Mouse (Mus musculus) midbrain, embryonic 10.5 days (tissue): ENCODE measurements around the gene Cbfa2t3. TPM values are rescaled to one million over a fixed set of nuclear protein-coding genes. Genes with fewer than 3 reads are reported as not detected.

ENCODE experiments used
- DNase-seq: peaks from one replicate; pipeline ENCODE4 v3.0.0-alpha.2; 2017; ENCODE audit warnings: low spot score
- H3K27ac ChIP-seq: fragments of 300-500 bp; sonication (generic); replicated peaks from 2 replicates; pipeline ENCODE4 v1.5.1; 2016; ENCODE audit warnings: mild to moderate bottlenecking
- H3K27me3 ChIP-seq: fragments of 300-500 bp; sonication (generic); 2 replicates; pipeline ENCODE4 v1.6.1; 2016; ENCODE audit warnings: low read depth, mild to moderate bottlenecking; ENCODE audit not compliant: poor library complexity, severe bottlenecking
- H3K36me3 ChIP-seq: fragments of 300-500 bp; sonication (generic); 2 replicates; pipeline ENCODE4 v1.6.1; 2016; ENCODE audit warnings: mild to moderate bottlenecking, moderate library complexity
- H3K4me1 ChIP-seq: fragments of 300-500 bp; sonication (generic); 2 replicates; pipeline ENCODE4 v1.6.1; 2016
- H3K4me3 ChIP-seq: fragments of 300-500 bp; sonication (generic); 2 replicates; pipeline ENCODE4 v1.5.1; 2016; ENCODE audit warnings: mild to moderate bottlenecking, moderate library complexity
- H3K9me3 ChIP-seq: fragments of 300-500 bp; sonication (generic); replicated peaks from 2 replicates; pipeline ENCODE4 v1.6.1; 2016; ENCODE audit warnings: mild to moderate bottlenecking
- WGBS: fragments of 180-500 bp; shearing (Covaris S2); methylation state at CpG from one replicate; pipeline ENCODE4 v1.1.7; 2016; 5-methylcytosine and 5-hydroxymethylcytosine counted together
- polyA plus RNA-seq: library from polyadenylated mRNA; unstranded; fragments of >200 nt; fragmentation: Nextera tagmentation; extraction: Ambion mirVana; gene quantifications from 2 replicates; pipeline ENCODE4 v1.2.1, GENCODE M21; 2016

Cbfa2t3 gene
- polyA plus RNA-seq, 1 experiment from 2014 or later = 1.9 TPM

DNA sequence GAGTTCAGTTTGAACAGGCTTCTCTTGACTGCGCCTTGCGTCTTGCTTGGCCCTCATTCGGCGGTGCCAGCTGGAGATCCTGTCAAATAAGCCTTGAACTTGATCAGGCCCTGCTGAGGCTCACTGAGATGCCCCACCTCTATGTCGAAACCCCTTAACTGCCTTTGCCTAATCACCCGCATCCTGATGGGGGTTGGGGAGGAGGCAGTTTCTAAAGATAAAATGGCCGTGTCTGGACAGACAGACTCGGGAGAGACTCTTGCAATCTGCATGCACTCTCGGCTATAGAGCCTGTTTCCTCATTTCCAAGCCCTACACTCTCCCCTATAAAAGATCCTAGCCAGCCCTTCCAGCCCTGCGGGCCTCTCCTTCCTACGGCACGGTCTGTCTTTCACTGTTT is 105.7 kb downstream of the Cbfa2t3 start:
- 85% methylated on average over 12 of the region's 12 CpGs for WGBS
- no peak for DNase-seq

DNA sequence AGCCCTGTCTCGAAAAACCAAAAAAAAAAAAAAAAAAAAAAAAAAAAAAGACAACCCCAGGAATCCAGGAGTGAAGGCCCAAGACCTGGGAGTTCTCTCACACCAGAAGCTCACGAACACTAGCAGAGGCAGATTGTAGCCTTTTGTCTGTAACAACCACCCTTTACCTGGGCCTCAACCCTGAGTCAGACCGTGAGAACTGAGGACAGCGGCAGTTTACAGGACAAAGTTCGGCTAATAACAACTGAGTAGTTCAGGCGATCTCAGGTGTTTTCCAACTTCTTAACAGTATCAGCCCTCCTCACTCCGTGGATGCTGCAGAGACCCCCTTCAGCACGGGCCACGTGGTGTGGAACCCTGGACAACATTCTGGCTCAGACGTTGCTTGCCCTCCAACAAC is 112.2 kb downstream of the Cbfa2t3 start:
- no peaks in the 10 kb centered on the region for H3K36me3 ChIP-seq
- no peak overlapping the region for H3K27ac ChIP-seq
- H3K9me3 ChIP-seq = no peaks in the 10 kb centered on the region
- no peaks in the 10 kb centered on the region for H3K27me3 ChIP-seq
- peaks cover 4% of the 10 kb centered on the region; the same call in 1 of the 2 replicates for H3K4me1 ChIP-seq
- H3K4me3 ChIP-seq = no peak overlapping the region
- WGBS = 89% methylated on average over 10 of the region's 10 CpGs
- no peak for DNase-seq

More for the DNA sequence above, 105.7 kb downstream of the Cbfa2t3 start:
- H3K36me3 ChIP-seq = 0 out of 2 replicates have a peak, but pooled peaks cover 7% of the 10 kb centered on the region
- no peaks in the 10 kb centered on the region for H3K27me3 ChIP-seq
- no peaks in the 10 kb centered on the region for H3K9me3 ChIP-seq
- H3K27ac ChIP-seq = no peak overlapping the region
- no peak overlapping the region for H3K4me3 ChIP-seq
- H3K4me1 ChIP-seq = 0 out of 2 replicates have a peak, but pooled peaks cover 4% of the 10 kb centered on the region

DNA sequence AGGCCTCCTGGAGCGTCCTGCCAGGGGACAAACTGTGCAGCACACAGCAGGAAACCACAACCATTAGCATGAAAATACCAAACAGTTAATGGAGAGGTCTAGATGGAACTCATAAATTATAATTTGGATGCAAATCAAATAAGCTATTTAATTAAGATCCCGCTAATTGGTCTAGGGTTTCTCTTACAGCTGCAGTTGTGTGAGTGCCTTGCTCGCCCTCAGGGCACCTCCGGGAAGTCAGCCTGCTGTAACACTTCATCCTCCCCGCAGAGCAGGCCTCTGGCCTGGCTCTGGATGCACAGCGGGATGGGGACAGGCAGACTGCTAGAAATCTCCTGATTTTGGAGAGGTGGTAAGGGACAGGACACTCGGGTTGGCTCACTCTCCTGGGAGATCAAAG is 112.7 kb downstream of the Cbfa2t3 start:
- DNase-seq = no peak
- H3K36me3 ChIP-seq = no peaks in the 10 kb centered on the region
- peaks cover 4% of the 10 kb centered on the region; the same call in 1 of the 2 replicates for H3K4me1 ChIP-seq
- WGBS = 73% methylated on average over 7 of the region's 7 CpGs
- H3K27me3 ChIP-seq = no peaks in the 10 kb centered on the region
- no peak overlapping the region for H3K4me3 ChIP-seq
- 0 out of 2 replicates have a peak overlapping the region, but pooled peaks have one; percentile 6 for H3K27ac ChIP-seq
- H3K9me3 ChIP-seq = no peaks in the 10 kb centered on the region

DNA sequence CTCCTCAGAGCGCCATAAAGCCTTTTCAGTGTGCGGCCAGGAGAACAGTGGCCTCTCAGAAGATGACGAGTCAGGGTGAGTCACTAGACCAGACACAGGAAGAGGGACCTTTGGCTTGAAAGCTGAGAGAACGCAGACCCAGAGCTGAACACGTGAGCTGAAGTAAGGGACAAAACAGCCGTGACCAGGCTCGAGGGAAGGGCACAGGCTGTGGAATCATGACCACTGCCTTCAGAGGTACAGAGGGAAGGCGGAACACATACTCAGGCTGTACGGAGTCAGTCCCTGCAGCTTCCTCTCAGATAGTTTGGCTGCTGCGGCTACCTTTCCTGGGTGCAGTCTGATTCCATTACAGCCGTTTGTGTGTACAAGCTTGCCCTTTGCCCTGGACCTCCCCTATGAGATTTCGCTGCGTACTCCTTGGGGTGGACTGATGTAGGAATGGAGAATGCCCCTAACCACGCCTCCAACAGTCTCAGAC is 113.5 kb downstream of the Cbfa2t3 start:
- no peaks in the 10 kb centered on the region for H3K9me3 ChIP-seq
- no peak for DNase-seq
- 71% methylated on average over 14 of the region's 14 CpGs for WGBS
- no peak overlapping the region for H3K27ac ChIP-seq
- H3K36me3 ChIP-seq = no peaks in the 10 kb centered on the region
- no peak overlapping the region for H3K4me3 ChIP-seq
- no peaks in the 10 kb centered on the region for H3K27me3 ChIP-seq
- H3K4me1 ChIP-seq = peaks cover 4% of the 10 kb centered on the region; the same call in 1 of the 2 replicates

DNA sequence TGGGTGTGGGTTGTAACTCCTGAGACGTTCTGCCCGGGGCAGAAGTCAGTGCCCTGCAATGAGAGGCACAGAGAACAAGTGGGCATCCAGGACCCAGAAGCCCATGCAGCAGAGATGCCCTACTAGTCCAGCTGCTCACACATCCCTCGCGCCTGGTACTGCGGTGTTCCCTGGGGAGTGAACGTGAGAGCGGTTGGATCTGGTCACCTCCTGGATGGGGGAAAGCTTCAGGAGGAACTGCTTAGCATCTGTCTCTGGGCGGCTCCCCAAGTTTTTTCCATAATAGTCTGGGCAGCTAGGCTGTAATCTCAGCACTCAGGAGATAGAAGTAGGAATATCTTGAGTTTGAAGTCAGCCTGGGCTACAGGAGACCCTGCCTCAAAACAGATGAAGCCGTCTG is 113.9 kb downstream of the Cbfa2t3 start:
- Histone ChIP-seq H3K36me3 (no peaks in the 10 kb centered on the region), H3K4me3 (no peak overlapping the region), H3K4me1 (peaks cover 5% of the 10 kb centered on the region), H3K27me3 (no peaks in the 10 kb centered on the region), H3K9me3 (no peaks in the 10 kb centered on the region), H3K27ac (no peak overlapping the region)
- DNase-seq = no peak
- 85% methylated on average over 9 of the region's 9 CpGs for WGBS

DNA sequence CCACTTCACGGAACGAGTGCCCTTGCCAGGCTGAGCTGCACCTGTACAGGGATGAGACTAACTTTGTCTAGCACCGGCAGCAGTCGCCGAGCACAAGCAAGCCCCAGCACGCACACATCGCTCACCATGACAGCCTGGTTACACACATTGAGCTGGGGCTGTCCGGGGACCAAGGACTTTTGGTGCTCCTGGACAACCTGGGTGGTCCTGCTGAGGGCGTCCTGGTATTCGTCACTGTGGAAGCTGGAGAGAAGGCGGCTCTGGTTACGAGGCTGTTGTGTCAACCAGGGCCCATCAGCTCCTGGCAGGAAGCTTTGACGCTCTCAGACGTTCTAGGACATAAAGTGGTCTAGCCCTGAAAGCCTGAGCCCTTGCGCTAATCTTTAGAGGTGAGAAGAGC is 118.0 kb downstream of the Cbfa2t3 start:
- no peak overlapping the region for H3K4me3 ChIP-seq
- DNase-seq = no peak

DNA sequence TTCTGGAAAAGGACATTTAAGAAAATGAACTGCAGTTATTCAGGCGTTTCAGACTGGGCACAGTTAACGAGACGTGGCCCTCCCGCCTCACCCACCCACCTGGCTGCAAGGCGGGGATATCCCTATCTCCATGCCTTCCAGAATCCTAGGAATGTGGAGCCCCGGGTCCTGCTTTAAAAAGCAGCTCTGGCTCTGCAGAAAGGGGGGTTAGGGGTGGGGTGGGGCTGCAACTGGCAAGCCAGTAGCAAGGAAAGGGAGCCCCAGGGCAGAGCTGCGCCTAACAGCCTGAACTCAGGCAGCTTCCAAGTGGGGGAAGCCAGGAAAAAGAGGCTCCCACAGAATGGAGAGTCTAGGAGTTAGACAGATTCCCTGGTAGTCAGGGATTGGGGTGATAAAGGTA is 119.7 kb downstream of the Cbfa2t3 start:
- DNase-seq = no peak
- H3K36me3 ChIP-seq = peaks cover 12% of the 10 kb centered on the region
- peaks cover 45% of the 10 kb centered on the region for H3K4me1 ChIP-seq
- H3K27me3 ChIP-seq = no peaks in the 10 kb centered on the region
- 29% methylated on average over 7 of the region's 7 CpGs for WGBS
- H3K27ac ChIP-seq = 0 out of 2 replicates have a peak overlapping the region, but pooled peaks have one; percentile 46
- H3K4me3 ChIP-seq = no peak overlapping the region
- no peaks in the 10 kb centered on the region for H3K9me3 ChIP-seq

More for the DNA sequence above, 118.0 kb downstream of the Cbfa2t3 start:
- WGBS = 79% methylated on average over 13 of the region's 15 CpGs
- Histone ChIP-seq H3K27ac (no peak overlapping the region), H3K27me3 (no peaks in the 10 kb centered on the region), H3K36me3 (no peaks in the 10 kb centered on the region), H3K4me1 (peaks cover 32% of the 10 kb centered on the region), H3K9me3 (no peaks in the 10 kb centered on the region)

DNA sequence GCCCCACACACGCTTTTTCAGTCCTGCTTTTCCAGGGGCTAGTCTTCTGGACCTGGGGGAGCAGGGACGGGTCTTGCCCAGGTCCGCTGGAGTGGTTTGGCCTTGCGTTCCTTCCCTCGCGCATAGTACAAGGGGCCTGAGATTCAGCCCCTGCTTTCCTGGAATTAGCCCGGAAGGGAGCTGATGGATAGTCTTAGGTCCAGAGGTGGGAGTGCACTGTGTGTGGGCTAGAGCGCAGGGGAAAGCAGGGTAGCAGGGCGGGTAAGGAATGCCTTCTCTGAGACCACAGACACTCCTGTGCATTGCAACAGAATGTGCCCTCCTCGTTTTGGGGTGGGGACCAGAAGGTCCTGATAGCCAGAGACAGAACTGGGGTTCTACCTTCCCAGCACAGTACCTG is 121.8 kb downstream of the Cbfa2t3 start:
- no peak for DNase-seq
- Histone ChIP-seq H3K36me3 (peaks cover 33% of the 10 kb centered on the region), H3K27ac (peak overlapping the region; percentile 86), H3K27me3 (no peaks in the 10 kb centered on the region), H3K4me1 (peaks cover 66% of the 10 kb centered on the region), H3K9me3 (no peaks in the 10 kb centered on the region), H3K4me3 (peak overlapping the region; percentile 66)
- 42% methylated on average over 10 of the region's 10 CpGs for WGBS

DNA sequence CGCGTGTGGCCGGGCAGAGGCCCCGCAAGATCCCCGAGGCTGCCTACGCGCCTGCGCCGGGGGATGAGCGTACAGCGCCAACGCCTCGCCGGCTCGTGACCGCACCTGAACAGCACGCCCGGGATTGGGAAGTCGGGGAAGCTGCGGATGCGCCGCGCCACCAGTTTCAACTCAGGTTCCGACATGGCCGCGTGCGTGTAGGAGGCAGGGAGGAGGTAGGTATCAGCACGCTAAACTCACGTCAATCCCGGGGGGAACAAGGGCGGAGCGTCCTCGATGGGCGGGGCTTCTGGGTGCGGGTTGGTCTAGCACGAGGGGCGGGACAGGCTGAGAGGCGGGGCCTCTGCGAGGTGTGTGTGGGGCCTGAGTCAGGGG is 122.3 kb downstream of the Cbfa2t3 start, which contains the start of gene Aprt:
Aprt (minus strand) TSS at position 262 of the 375 bp plus-strand sequence.
- Histone ChIP-seq H3K9me3 (no peaks in the 10 kb centered on the region), H3K36me3 (peaks cover 37% of the 10 kb centered on the region), H3K4me3 (peak within 1 kb of the TSS; percentile 66), H3K27me3 (no peaks in the 10 kb centered on the region), H3K27ac (peak within 1 kb of the TSS; percentile 86), H3K4me1 (peaks cover 71% of the 10 kb centered on the region)
- peak; percentile 91 for DNase-seq
- under 1% methylated on average over 39 of the region's 39 CpGs for WGBS

DNA sequence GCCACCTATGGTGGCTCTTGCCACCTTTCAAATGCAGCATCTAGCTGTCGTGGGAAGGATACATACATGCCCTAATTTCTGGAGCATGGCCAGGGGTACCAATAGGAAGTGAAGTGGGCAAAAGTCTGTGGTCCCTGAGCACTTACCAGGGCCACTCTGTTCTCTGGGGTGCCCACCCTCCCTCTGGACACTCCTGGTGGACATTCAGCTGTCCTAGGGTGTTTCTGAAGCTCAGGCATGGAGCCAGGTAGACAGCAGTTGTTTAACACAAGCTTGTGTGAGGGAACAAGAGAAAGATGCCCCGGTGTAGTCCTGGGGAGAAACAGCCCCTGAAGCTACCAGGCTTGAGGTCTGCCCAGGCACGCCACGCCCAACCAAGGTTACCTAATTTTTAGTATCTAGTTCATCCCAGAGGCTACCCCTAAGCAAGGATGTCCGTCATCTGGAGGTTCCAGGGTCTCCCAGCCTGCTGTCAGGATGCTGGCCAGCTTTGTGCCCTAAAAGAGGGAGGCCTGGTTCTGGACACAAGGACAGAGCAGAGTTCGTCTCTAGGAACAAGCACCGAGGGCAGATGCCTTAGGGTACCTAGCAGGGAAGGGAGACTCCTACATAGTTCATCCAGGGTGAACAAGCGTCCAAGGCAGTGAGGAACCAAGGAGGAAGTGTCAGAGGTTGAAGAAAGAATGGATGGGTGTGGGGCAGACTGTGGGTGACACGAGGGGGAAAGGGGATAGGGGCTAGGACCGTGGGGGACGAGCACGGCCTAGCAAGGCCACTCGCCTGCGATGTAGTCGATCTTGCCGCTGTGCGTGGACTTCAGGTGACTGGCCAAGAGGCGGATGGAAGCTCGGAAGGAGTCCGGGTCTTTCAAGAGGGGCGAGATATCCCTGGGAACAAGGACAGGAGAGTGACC is 122.9 kb downstream of the Cbfa2t3 start:
- 19% methylated on average over 21 of the region's 21 CpGs for whole genome bisulfite sequencing
- peak overlapping the region; percentile 66 for H3K4me3 ChIP-seq
- peaks cover 77% of the 10 kb centered on the region for H3K4me1 ChIP-seq
- H3K27ac ChIP-seq = peak overlapping the region; percentile 86
- H3K36me3 ChIP-seq = peaks cover 44% of the 10 kb centered on the region
- DNase-seq = peak; percentile 35
- H3K27me3 ChIP-seq = no peaks in the 10 kb centered on the region
- no peaks in the 10 kb centered on the region for H3K9me3 ChIP-seq

DNA sequence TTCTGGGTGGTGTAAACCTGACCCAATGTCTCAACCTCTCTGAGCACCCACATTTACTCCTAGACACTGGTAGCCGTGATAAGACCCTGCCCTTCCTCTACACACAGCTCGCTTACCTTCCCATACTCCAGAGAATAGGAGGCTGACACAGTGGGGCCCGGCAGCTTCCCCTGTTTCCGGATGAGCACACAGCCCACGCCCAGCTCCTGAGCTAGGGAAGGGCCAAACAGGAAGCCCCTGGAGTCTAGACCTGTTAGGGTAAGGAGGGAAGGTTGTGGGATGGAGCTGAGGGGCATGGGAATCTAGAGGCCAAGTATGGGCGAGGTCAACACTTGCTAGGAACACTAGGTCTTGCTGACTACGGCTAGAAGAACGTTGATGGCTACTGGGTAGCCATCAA is 123.6 kb downstream of the Cbfa2t3 start:
- no peaks in the 10 kb centered on the region for H3K27me3 ChIP-seq
- H3K36me3 ChIP-seq = peaks cover 51% of the 10 kb centered on the region
- no peaks in the 10 kb centered on the region for H3K9me3 ChIP-seq
- H3K27ac ChIP-seq = no peak overlapping the region
- H3K4me3 ChIP-seq = peak overlapping the region; percentile 66
- H3K4me1 ChIP-seq = peaks cover 82% of the 10 kb centered on the region
- no peak for DNase-seq
- 77% methylated on average over 8 of the region's 8 CpGs for WGBS
